Mouse (Mus musculus) cerebellum, postnatal 4 days (tissue): ENCODE data around the gene Sprr3.
"Not testable (repeated sequence)": the region's sequence is repeated elsewhere in the genome, so short reads cannot be mapped to it uniquely, and the experiment has no call there.

Source experiments
- DNase-seq, 2 experiments: peaks; one replicate each; pipeline ENCODE4 v3.0.0; 2022; ENCODE audit warnings: low spot score in 2 of 2, mixed read lengths in 1 of 2

Gene Sprr3

GRCm38 (mm10) chr3:92458620-92459019, at the start of gene Sprr3:
Sprr3 (minus strand) TSS chr3:92458720.
- DNase-seq: no peak

DNA sequence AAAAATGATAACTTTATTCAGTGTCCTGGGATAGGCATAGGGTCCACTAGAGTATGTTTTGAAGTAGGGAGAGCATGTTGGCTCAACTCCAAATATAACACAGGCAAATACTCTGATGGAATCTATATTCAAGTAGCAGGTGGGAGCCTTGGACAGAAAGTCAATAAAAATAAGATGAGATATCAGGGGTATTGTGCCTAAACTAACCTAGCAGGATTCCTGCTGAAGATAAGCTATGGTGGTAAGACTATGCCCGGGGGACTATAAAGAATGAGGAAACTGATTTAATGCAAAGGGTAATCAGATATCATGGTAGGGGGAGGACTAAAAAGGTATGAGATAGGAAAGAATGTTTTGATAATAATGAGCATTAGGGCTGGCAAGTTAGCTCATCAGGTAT, 49.7 kb upstream of the Sprr3 start:
- no peak for DNase-seq

GRCm38 (mm10) chr3:92503528-92503927, 45.0 kb upstream of the Sprr3 start:
- no peak for DNase-seq

GRCm38 (mm10) chr3:92500393-92500792, 41.9 kb upstream of the Sprr3 start, which contains the start of gene Sprr4:
Sprr4 (minus strand) TSS chr3:92500493.
- DNase-seq: no peak

- not testable (repeated sequence) for DNase-seq
Observed at GRCm38 (mm10) chr3:92490262-92490661, 31.7 kb upstream of the Sprr3 start.

DNA sequence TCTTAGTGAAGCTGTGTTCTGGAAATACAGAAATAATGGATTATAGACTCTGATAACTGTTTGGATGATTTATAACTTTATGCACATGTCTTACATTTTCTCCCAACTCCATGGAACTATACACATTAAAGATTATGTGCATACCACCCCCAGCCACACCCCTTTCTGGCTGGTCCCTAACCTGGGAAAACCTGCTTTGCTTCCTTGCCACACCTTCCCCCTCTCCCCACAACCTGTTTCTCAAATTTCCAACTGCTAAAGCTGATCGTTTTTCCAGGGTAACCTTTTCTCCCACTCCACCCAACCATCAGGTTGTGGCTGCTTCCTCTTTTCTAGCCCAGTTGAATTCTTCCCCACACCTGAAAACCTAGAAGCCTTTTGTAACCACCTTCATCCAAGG, 27.8 kb upstream of the Sprr3 start:
- DNase-seq: no peak

- no peak for DNase-seq
Observed at GRCm38 (mm10) chr3:92485863-92486262, 27.3 kb upstream of the Sprr3 start, which contains the start of gene Sprr1a. Sprr1a (minus strand) TSS chr3:92485895.

GRCm38 (mm10) chr3:92481249-92481648, 22.7 kb upstream of the Sprr3 start:
- DNase-seq: not testable (repeated sequence)

GRCm38 (mm10) chr3:92470111-92470510, 11.6 kb upstream of the Sprr3 start:
- DNase-seq: no peak

GRCm38 (mm10) chr3:92467424-92467823, 8.9 kb upstream of the Sprr3 start:
- DNase-seq: no peak

GRCm38 (mm10) chr3:92466576-92466975, 8.1 kb upstream of the Sprr3 start:
- DNase-seq: no peak

- DNase-seq: no peak
Observed at GRCm38 (mm10) chr3:92455151-92455550, 3.4 kb downstream of the Sprr3 start.

- no peak for DNase-seq
Observed at GRCm38 (mm10) chr3:92440177-92440576, 18.3 kb downstream of the Sprr3 start.

DNA sequence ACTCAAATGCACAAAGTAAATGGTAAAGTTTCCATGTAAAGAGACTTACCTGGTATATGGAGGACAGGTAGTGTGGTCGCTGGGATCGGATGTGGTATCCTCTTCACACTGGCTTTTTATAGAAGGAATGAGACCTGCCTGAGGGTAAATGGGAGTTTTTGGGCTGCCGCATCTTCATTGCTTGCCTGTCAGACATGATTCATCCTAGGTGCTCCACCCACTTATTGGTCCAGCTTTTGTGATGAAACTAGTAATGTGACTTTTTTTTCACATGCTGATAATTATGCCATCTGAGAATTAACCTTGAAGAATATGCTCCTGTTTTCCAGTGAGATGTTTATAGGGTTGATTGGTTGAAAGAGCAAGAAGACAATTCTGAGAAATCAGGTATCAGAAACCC, 19.8 kb downstream of the Sprr3 start, which contains the start of gene Sprr1b:
TSS of gene Sprr1b (minus strand) at position 101 of the 400 bp plus-strand sequence.
- DNase-seq: no peak

GRCm38 (mm10) chr3:92432282-92432681, 26.2 kb downstream of the Sprr3 start, which contains the start of gene Sprr2k:
Sprr2k (plus strand) TSS chr3:92432582.
- no peak for DNase-seq

DNA sequence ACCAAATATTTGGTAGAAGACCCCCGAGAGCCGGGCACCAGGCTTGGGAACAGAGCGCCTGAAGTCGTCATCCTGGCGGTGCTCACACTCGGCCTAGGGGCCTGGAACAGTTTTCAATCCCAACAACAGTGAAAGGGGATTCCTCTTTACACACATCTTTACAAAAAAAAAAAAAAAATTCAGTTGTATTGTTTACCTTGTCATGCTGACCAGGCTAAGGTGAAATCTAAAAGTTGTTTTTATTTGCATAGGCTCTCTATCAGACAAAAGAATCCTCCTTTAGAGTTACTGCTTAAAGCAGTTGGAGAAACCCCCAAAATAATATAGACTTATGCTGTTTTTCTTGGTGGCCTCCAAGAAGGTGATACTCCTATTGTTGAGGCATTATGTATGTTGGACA, 29.2 kb downstream of the Sprr3 start, which contains the start of gene Gm9774:
TSS of gene Gm9774 (minus strand) at position 101 of the 400 bp plus-strand sequence.
- no peak for DNase-seq

DNA sequence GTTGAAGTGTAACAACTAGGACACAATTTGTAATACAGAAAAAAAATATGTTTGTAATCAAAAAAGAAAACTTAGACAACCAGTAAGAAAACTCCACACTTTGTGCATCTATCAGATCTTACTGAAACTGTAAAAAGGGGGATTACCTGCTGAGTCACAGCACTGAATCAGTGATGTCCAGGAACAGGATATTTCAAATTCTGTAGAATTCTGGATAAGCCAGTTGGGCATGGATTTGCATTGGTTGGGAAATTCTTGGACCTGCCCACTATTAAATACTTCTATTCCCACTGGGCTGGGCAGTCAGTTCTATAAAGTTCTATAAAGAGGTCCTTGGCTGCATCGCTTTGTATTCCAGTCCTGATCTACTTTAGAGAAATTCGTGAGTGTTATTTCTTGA, 40.7 kb downstream of the Sprr3 start, which contains the start of gene Sprr2j-ps:
TSS of gene Sprr2j-ps (plus strand) at position 301 of the 400 bp plus-strand sequence.
- DNase-seq: no peak

- DNase-seq: no peak
Observed at GRCm38 (mm10) chr3:92407691-92408090, 50.8 kb downstream of the Sprr3 start, which contains the start of gene Sprr2i. Sprr2i (plus strand) TSS chr3:92407991.
